Mouse (Mus musculus) hindbrain, embryonic 12.5 days (tissue): ENCODE results near the gene Mtch1. TPM values are rescaled to one million over a fixed set of nuclear protein-coding genes. Genes with fewer than 3 reads are reported as not detected.

Source experiments
- ATAC-seq: fragments of 200-750 bp; cut with Nextera tagmentation; 2 replicates; pipeline ENCODE4 v1.8.0; 2017; ENCODE audit warnings: moderate TSS enrichment; ENCODE audit not compliant: low FRiP score
- H3K27ac ChIP-seq: fragments of 300-500 bp; sonication (generic); 2 replicates; pipeline ENCODE4 v1.5.1; 2016; ENCODE audit warnings: mild to moderate bottlenecking
- H3K27me3 ChIP-seq: fragments of 300-500 bp; sonication (generic); 2 replicates; pipeline ENCODE4 v1.6.1; 2016; ENCODE audit warnings: mild to moderate bottlenecking
- H3K36me3 ChIP-seq: fragments of 300-500 bp; sonication (generic); 2 replicates; pipeline ENCODE4 v1.6.1; 2016; ENCODE audit warnings: mild to moderate bottlenecking
- H3K4me1 ChIP-seq: fragments of 300-500 bp; sonication (generic); 2 replicates; pipeline ENCODE4 v1.6.1; 2016
- H3K4me2 ChIP-seq: fragments of 300-500 bp; sonication (generic); replicated peaks from 2 replicates; pipeline ENCODE4 v1.6.1; 2016; ENCODE audit warnings: mild to moderate bottlenecking
- H3K4me3 ChIP-seq: fragments of 300-500 bp; sonication (generic); 2 replicates; pipeline ENCODE4 v1.5.1; 2016; ENCODE audit warnings: mild to moderate bottlenecking
- H3K9ac ChIP-seq: fragments of 300-500 bp; sonication (generic); 2 replicates; pipeline ENCODE4 v1.6.1; 2016; ENCODE audit warnings: mild to moderate bottlenecking, moderate library complexity
- H3K9me3 ChIP-seq: fragments of 300-500 bp; sonication (generic); replicated peaks from 2 replicates; pipeline ENCODE4 v1.6.1; 2016; ENCODE audit warnings: mild to moderate bottlenecking
- WGBS: fragments of 180-500 bp; shearing (Covaris S2); methylation state at CpG from one replicate; pipeline ENCODE4 v1.1.7; 2016; 5-methylcytosine and 5-hydroxymethylcytosine counted together
- polyA plus RNA-seq: library from polyadenylated mRNA; unstranded; fragments of >200 nt; fragmentation: Nextera tagmentation; extraction: Ambion mirVana; gene quantifications from 2 replicates; pipeline ENCODE4 v1.2.1, GENCODE M21; 2016

Gene Mtch1
- polyA plus RNA-seq, 1 experiment from 2014 or later, result 466 TPM

- Histone ChIP-seq H3K4me1 (peaks cover 40% of the 10 kb centered on the region), H3K4me3 (no peak overlapping the region), H3K27me3 (no peaks in the 10 kb centered on the region), H3K36me3 (peaks cover 53% of the 10 kb centered on the region), H3K4me2 (peak overlapping the region; percentile 19; the same call in 1 of the 2 replicates), H3K27ac (peak overlapping the region; percentile 71), H3K9ac (no peak overlapping the region), H3K9me3 (no peaks in the 10 kb centered on the region)
- WGBS, result 20% methylated on average over 9 of the region's 9 CpGs
- peak; percentile 42 for ATAC-seq
Measured at GRCm38 (mm10) chr17:29341591-29342003, 6.1 kb downstream of the Mtch1 start.

- H3K9me3 ChIP-seq, result no peaks in the 10 kb centered on the region
- peaks cover 62% of the 10 kb centered on the region for H3K36me3 ChIP-seq
- peak overlapping the region; percentile 71 for H3K27ac ChIP-seq
- peaks cover 31% of the 10 kb centered on the region for H3K4me1 ChIP-seq
- no peaks in the 10 kb centered on the region for H3K27me3 ChIP-seq
- 86% methylated on average over 18 of the region's 18 CpGs for WGBS
- peak overlapping the region; percentile 6; the same call in 1 of the 2 replicates for H3K9ac ChIP-seq
- no peak for ATAC-seq
- no peak overlapping the region for H3K4me2 ChIP-seq
- no peak overlapping the region for H3K4me3 ChIP-seq
Measured at GRCm38 (mm10) chr17:29340406-29341261, 7.1 kb downstream of the Mtch1 start.

- Histone ChIP-seq H3K27me3 (no peaks in the 10 kb centered on the region), H3K27ac (no peak overlapping the region), H3K9ac (no peak overlapping the region), H3K9me3 (no peaks in the 10 kb centered on the region), H3K4me1 (peaks cover 26% of the 10 kb centered on the region), H3K36me3 (peaks cover 71% of the 10 kb centered on the region), H3K4me3 (no peak overlapping the region), H3K4me2 (no peak overlapping the region)
- ATAC-seq, result no peak
- WGBS, result 82% methylated on average over 11 of the region's 11 CpGs
Measured at GRCm38 (mm10) chr17:29339170-29339768, 8.5 kb downstream of the Mtch1 start.

GRCm38 (mm10) chr17:29337979-29338823 is 9.5 kb downstream of the Mtch1 start:
- Histone ChIP-seq H3K9me3 (no peaks in the 10 kb centered on the region), H3K4me1 (peaks cover 24% of the 10 kb centered on the region), H3K4me2 (no peak overlapping the region), H3K36me3 (peaks cover 73% of the 10 kb centered on the region), H3K27me3 (no peaks in the 10 kb centered on the region), H3K27ac (no peak overlapping the region), H3K4me3 (no peak overlapping the region), H3K9ac (no peak overlapping the region)
- no peak for ATAC-seq
- 91% methylated on average over 9 of the region's 9 CpGs for WGBS

GRCm38 (mm10) chr17:29336266-29336990 is 11.3 kb downstream of the Mtch1 start:
- Histone ChIP-seq H3K36me3 (peaks cover 88% of the 10 kb centered on the region), H3K9me3 (no peaks in the 10 kb centered on the region), H3K4me1 (peaks cover 9% of the 10 kb centered on the region), H3K4me2 (no peak overlapping the region), H3K27ac (no peak overlapping the region), H3K27me3 (no peaks in the 10 kb centered on the region), H3K4me3 (no peak overlapping the region), H3K9ac (no peak overlapping the region)
- no peak for ATAC-seq
- 94% methylated on average over 19 of the region's 19 CpGs for WGBS

- H3K36me3 ChIP-seq, result peaks cover 68% of the 10 kb centered on the region
Measured at GRCm38 (mm10) chr17:29332186-29332685, 15.5 kb downstream of the Mtch1 start.

GRCm38 (mm10) chr17:29330671-29331410 is 16.9 kb downstream of the Mtch1 start:
- no peak overlapping the region for H3K4me3 ChIP-seq
- H3K36me3 ChIP-seq, result peaks cover 54% of the 10 kb centered on the region
- peak; percentile 33; the same call in 1 of the 2 replicates for ATAC-seq
- peaks cover 21% of the 10 kb centered on the region for H3K27me3 ChIP-seq
- H3K9ac ChIP-seq, result no peak overlapping the region
- H3K4me1 ChIP-seq, result peaks cover 30% of the 10 kb centered on the region
- WGBS, result 29% methylated on average over 5 of the region's 5 CpGs
- H3K27ac ChIP-seq, result peak overlapping the region; percentile 60
- H3K4me2 ChIP-seq, result no peak overlapping the region
- H3K9me3 ChIP-seq, result no peaks in the 10 kb centered on the region

More at GRCm38 (mm10) chr17:29332186-29332685, 15.5 kb downstream of the Mtch1 start:
- no peak overlapping the region for H3K9ac ChIP-seq
- WGBS, result 81% methylated on average over 4 of the region's 4 CpGs
- ATAC-seq, result no peak
- H3K9me3 ChIP-seq, result no peaks in the 10 kb centered on the region
- H3K4me1 ChIP-seq, result peaks cover 16% of the 10 kb centered on the region
- H3K4me3 ChIP-seq, result no peak overlapping the region
- H3K4me2 ChIP-seq, result no peak overlapping the region
- H3K27me3 ChIP-seq, result peaks cover 14% of the 10 kb centered on the region
- H3K27ac ChIP-seq, result no peak overlapping the region

GRCm38 (mm10) chr17:29330221-29330620 is 17.5 kb downstream of the Mtch1 start:
- peaks cover 48% of the 10 kb centered on the region for H3K36me3 ChIP-seq
- no peak overlapping the region for H3K4me2 ChIP-seq
- H3K9ac ChIP-seq, result no peak overlapping the region
- H3K9me3 ChIP-seq, result no peaks in the 10 kb centered on the region
- H3K4me1 ChIP-seq, result peaks cover 34% of the 10 kb centered on the region
- peak overlapping the region; percentile 60; the same call in 1 of the 2 replicates for H3K27ac ChIP-seq
- peaks cover 22% of the 10 kb centered on the region for H3K27me3 ChIP-seq
- H3K4me3 ChIP-seq, result no peak overlapping the region
- ATAC-seq, result no peak
- 87% methylated on average over 3 of the region's 3 CpGs for WGBS

GRCm38 (mm10) chr17:29327691-29328090 is 20.0 kb downstream of the Mtch1 start:
- H3K27ac ChIP-seq, result no peak overlapping the region; the same call in 1 of the 2 replicates
- 77% methylated on average over 9 of the region's 9 CpGs for WGBS
- no peak overlapping the region for H3K9ac ChIP-seq

GRCm38 (mm10) chr17:29326531-29327529 is 20.9 kb downstream of the Mtch1 start:
- H3K27me3 ChIP-seq, result peaks cover 40% of the 10 kb centered on the region
- peaks cover 43% of the 10 kb centered on the region for H3K4me1 ChIP-seq
- peaks cover 19% of the 10 kb centered on the region for H3K36me3 ChIP-seq
- peak overlapping the region; percentile 46; the same call in 1 of the 2 replicates for H3K9ac ChIP-seq
- no peaks in the 10 kb centered on the region for H3K9me3 ChIP-seq
- peak overlapping the region; percentile 52 for H3K4me2 ChIP-seq
- 8% methylated on average over 52 of the region's 52 CpGs for whole genome bisulfite sequencing
- peak; percentile 59; the same call in 1 of the 2 replicates for ATAC-seq
- H3K4me3 ChIP-seq, result peak overlapping the region; percentile 25
- peak overlapping the region; percentile 70 for H3K27ac ChIP-seq

More at GRCm38 (mm10) chr17:29327691-29328090, 20.0 kb downstream of the Mtch1 start:
- Histone ChIP-seq H3K27me3 (peaks cover 31% of the 10 kb centered on the region), H3K9me3 (no peaks in the 10 kb centered on the region), H3K4me2 (no peak overlapping the region), H3K4me1 (peaks cover 34% of the 10 kb centered on the region), H3K36me3 (peaks cover 28% of the 10 kb centered on the region), H3K4me3 (no peak overlapping the region)
- no peak for ATAC-seq
